Mouse (Mus musculus): ENCODE results near the gene Dph1.

DNA sequence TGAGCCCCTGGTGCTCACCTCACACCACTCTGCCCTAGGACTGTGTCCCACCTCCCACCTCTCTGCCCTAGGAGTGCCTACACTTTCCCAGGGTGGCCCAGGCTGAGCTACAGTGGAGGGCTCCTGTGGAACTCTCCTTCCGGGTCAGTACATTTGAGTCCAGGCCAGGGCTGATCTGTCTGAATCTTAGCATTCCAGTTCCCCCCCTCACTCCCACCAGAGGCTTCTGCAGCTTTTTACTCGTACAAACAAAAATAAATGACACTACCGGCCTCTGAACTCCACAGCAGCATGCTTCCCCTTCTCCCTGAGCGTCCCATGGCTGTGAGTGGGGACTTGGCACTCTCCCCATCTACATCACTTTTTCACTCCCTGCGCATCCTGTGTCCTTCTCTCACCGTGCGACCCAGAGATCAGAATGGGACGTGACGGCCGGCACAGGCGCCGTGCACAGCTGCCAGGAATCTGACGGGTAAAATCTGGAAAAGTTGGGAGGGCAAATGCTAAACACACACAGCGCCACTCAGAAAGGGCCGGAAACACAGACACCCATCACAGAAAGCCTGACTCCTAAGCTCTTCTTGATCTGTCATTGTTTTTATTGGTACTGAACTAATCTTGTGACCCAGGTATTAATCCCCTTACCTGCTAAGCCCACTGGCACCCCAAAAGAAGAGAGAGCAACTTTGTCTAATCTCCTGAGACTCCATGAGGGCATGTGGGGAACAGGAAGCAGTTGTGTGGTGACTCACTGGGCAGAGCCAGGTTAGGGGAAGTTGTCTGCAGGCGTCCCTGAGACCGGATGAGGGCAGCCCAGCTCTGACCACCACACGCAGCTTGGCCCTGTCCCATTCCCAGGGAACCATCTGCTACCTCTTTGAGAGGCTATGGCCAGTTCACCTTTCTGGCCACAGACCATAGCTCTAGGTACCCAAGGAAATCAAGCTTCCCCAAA, 38.2 kb downstream of the Dph1 start:
- TF ChIP-seq CTCF (IDR thresholded peaks at IDR 0.05; ENCODE audit: low read depth, low read length) (no peak), EP300 (IDR thresholded peaks at IDR 0.05; ENCODE audit: insufficient read depth, low read depth, low read length) (no peak), POLR2A (IDR thresholded peaks at IDR 0.05; ENCODE audit: insufficient read depth, low read length) (no peak)
